Mouse (Mus musculus): ENCODE data around the gene H2-DMa. TPM values are rescaled to one million over a fixed set of nuclear protein-coding genes. Genes with fewer than 3 reads are reported as not detected.

H2-DMa gene
- polyA plus RNA-seq, 1 experiment, result 13.6 TPM

GRCm38 (mm10) chr17:34097272-34097671 is 22.1 kb upstream of the H2-DMa start:
- no peak overlapping the region for H3K4me3 ChIP-seq (replicated peaks; ENCODE audit: insufficient read depth, low read depth, low read length)
- H3K27ac ChIP-seq (ENCODE audit: insufficient read depth, low read length), result no peak overlapping the region
- H3K4me1 ChIP-seq (ENCODE audit: control insufficient read depth, insufficient read depth, low read length), result no peaks in the 10 kb centered on the region
- TF ChIP-seq POLR2A (IDR thresholded peaks at IDR 0.05; ENCODE audit: borderline replicate concordance, insufficient read depth, low read length) (no peak), CTCF (IDR thresholded peaks at IDR 0.05; ENCODE audit: borderline replicate concordance, insufficient read depth, low read depth, low read length) (no peak)
- no peaks in the 10 kb centered on the region for H3K27me3 ChIP-seq (ENCODE audit: control insufficient read depth, insufficient read depth, low read length)
- WGBS, result 34% methylated on average over 5 of the region's 5 CpGs
- no peak for DNase-seq

- H3K4me3 ChIP-seq (replicated peaks; ENCODE audit: insufficient read depth, low read depth, low read length), result no peak overlapping the region
- no peaks in the 10 kb centered on the region for H3K4me1 ChIP-seq (ENCODE audit: control insufficient read depth, insufficient read depth, low read length)
- no peaks in the 10 kb centered on the region for H3K27me3 ChIP-seq (ENCODE audit: control insufficient read depth, insufficient read depth, low read length)
- H3K27ac ChIP-seq (ENCODE audit: insufficient read depth, low read length), result no peak overlapping the region
- 59% methylated on average over 10 of the region's 10 CpGs for WGBS
- no peak for DNase-seq
- no peak for TF ChIP-seq CTCF (IDR thresholded peaks at IDR 0.05; ENCODE audit: borderline replicate concordance, insufficient read depth, low read depth, low read length)
- TF ChIP-seq POLR2A (IDR thresholded peaks at IDR 0.05; ENCODE audit: borderline replicate concordance, insufficient read depth, low read length), result no peak
Measured at GRCm38 (mm10) chr17:34098709-34099479, 20.4 kb upstream of the H2-DMa start.

- 36% methylated on average over 5 of the region's 5 CpGs for WGBS
- no peak overlapping the region for H3K4me3 ChIP-seq (replicated peaks; ENCODE audit: insufficient read depth, low read depth, low read length)
- TF ChIP-seq POLR2A (IDR thresholded peaks at IDR 0.05; ENCODE audit: borderline replicate concordance, insufficient read depth, low read length) (no peak), CTCF (IDR thresholded peaks at IDR 0.05; ENCODE audit: borderline replicate concordance, insufficient read depth, low read depth, low read length) (no peak)
Measured at GRCm38 (mm10) chr17:34099531-34099930, 19.8 kb upstream of the H2-DMa start.

DNA sequence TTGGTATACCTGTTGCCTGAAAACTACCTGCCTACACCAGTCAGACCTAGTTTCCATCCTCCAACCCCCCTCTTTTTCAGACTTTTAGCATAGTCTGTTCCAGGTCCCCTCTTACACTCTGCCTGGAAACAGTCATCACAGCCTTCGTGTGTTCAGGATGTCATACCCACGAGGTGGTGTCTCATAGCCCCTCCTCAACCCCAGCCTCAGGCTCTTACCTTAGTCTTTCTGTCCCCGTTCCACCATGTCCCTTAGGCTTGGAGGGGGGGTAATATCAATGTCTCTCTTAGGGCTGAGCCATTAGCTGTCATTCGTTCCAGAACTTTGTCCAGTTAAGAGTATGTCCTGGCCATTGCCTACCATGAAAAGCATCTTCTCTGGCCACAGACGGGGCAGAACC is 18.2 kb upstream of the H2-DMa start:
- TF ChIP-seq POLR2A (IDR thresholded peaks at IDR 0.05; ENCODE audit: borderline replicate concordance, insufficient read depth, low read length) (no peak), CTCF (IDR thresholded peaks at IDR 0.05; ENCODE audit: borderline replicate concordance, insufficient read depth, low read depth, low read length) (no peak)
- DNase-seq, result no peak
- H3K4me3 ChIP-seq (replicated peaks; ENCODE audit: insufficient read depth, low read depth, low read length), result no peak overlapping the region
- 28% methylated on average over 5 of the region's 5 CpGs for WGBS
- no peaks in the 10 kb centered on the region; the same call in 1 of the 2 replicates for H3K27me3 ChIP-seq (ENCODE audit: control insufficient read depth, insufficient read depth, low read length)
- no peak overlapping the region for H3K27ac ChIP-seq (ENCODE audit: insufficient read depth, low read length)
- no peaks in the 10 kb centered on the region for H3K4me1 ChIP-seq (ENCODE audit: control insufficient read depth, insufficient read depth, low read length)

More at GRCm38 (mm10) chr17:34099531-34099930, 19.8 kb upstream of the H2-DMa start:
- no peaks in the 10 kb centered on the region for H3K4me1 ChIP-seq (ENCODE audit: control insufficient read depth, insufficient read depth, low read length)
- no peak for DNase-seq
- H3K27me3 ChIP-seq (ENCODE audit: control insufficient read depth, insufficient read depth, low read length), result no peaks in the 10 kb centered on the region
- H3K27ac ChIP-seq (ENCODE audit: insufficient read depth, low read length), result no peak overlapping the region

DNA sequence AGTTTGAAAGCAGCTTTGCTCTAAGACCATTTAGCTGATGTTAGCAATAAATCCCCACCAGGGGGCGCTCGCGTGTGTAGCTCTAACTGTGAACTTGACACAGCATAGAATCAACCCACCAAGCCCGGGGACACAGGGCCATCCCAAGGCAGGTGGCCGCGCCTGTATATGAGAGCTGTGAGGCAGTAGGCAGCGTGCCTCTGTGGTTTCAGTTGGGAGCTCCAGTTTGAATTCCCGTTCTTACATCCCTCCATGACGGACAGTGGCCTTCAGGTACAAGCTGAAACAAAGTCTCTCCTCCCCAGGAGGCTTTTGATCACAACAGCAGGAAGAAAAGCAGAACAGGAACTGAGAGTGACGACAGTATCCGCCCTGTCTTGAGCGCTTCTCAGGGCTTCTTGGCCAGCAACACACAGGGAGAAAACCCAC is 17.7 kb upstream of the H2-DMa start:
- WGBS, result 2% methylated on average over 12 of the region's 12 CpGs
- TF ChIP-seq CTCF (IDR thresholded peaks at IDR 0.05; ENCODE audit: borderline replicate concordance, insufficient read depth, low read depth, low read length) (peak; percentile 78), POLR2A (IDR thresholded peaks at IDR 0.05; ENCODE audit: borderline replicate concordance, insufficient read depth, low read length) (no peak)
- no peak overlapping the region for H3K27ac ChIP-seq (ENCODE audit: insufficient read depth, low read length)
- peak overlapping the region; percentile 11 for H3K4me3 ChIP-seq (replicated peaks; ENCODE audit: insufficient read depth, low read depth, low read length)
- H3K4me1 ChIP-seq (ENCODE audit: control insufficient read depth, insufficient read depth, low read length), result no peaks in the 10 kb centered on the region
- no peaks in the 10 kb centered on the region; the same call in 1 of the 2 replicates for H3K27me3 ChIP-seq (ENCODE audit: control insufficient read depth, insufficient read depth, low read length)
- peak; percentile 80 to 90 for DNase-seq

DNA sequence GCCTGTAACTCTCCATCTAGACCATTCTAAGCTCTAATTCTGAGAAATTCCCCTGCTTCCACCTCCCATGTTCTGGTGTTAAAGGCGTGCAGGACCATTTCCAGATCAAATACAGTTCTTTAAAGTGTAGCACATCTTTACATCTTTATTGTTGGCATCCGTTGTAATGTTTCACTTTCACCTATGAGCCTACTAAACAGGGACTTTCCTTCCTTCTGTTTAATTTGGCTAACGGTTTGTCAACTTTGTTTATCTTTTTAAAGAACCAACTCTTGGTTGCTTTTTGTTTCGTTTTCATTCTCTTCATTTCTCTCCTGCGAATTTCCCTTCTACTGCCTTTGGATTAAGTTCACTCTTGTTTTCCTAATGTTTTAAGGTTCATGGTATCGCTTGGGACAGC is 16.5 kb upstream of the H2-DMa start:
- no peak overlapping the region for H3K27ac ChIP-seq (ENCODE audit: insufficient read depth, low read length)
- H3K27me3 ChIP-seq (ENCODE audit: control insufficient read depth, insufficient read depth, low read length), result no peaks in the 10 kb centered on the region; the same call in 1 of the 2 replicates
- no peak overlapping the region for H3K4me3 ChIP-seq (replicated peaks; ENCODE audit: insufficient read depth, low read depth, low read length)
- DNase-seq, result no peak
- TF ChIP-seq CTCF (IDR thresholded peaks at IDR 0.05; ENCODE audit: borderline replicate concordance, insufficient read depth, low read depth, low read length), result no peak
- 83% methylated on average over 6 of the region's 6 CpGs for WGBS
- H3K4me1 ChIP-seq (ENCODE audit: control insufficient read depth, insufficient read depth, low read length), result no peaks in the 10 kb centered on the region

DNA sequence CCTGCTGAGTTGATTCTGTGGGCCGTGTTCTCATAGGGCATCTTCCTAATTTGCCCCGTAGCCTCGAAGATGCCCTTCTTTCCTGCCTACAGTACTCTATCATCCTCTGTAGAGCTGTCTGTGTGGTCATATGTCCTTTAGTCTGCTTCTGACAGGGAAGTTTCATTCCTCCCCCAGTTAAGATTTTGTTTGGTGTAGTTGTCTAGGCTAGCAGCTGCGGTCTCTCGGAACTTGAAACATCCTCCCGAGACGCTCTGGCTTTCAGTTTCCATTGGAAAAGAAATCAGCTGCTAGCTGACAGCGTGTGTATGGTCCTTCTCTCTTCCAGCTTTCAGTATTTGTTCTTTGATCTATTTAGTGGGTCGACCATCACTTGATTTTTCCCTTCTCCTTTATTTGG is 14.5 kb upstream of the H2-DMa start:
- WGBS, result 86% methylated on average over 9 of the region's 9 CpGs
- no peaks in the 10 kb centered on the region; the same call in 1 of the 2 replicates for H3K27me3 ChIP-seq (ENCODE audit: control insufficient read depth, insufficient read depth, low read length)
- TF ChIP-seq CTCF (IDR thresholded peaks at IDR 0.05; ENCODE audit: borderline replicate concordance, insufficient read depth, low read depth, low read length), result no peak
- TF ChIP-seq POLR2A (IDR thresholded peaks at IDR 0.05; ENCODE audit: borderline replicate concordance, insufficient read depth, low read length), result no peak
- no peak for DNase-seq
- H3K27ac ChIP-seq (ENCODE audit: insufficient read depth, low read length), result no peak overlapping the region
- no peak overlapping the region for H3K4me3 ChIP-seq (replicated peaks; ENCODE audit: insufficient read depth, low read depth, low read length)
- no peaks in the 10 kb centered on the region for H3K4me1 ChIP-seq (ENCODE audit: control insufficient read depth, insufficient read depth, low read length)

DNA sequence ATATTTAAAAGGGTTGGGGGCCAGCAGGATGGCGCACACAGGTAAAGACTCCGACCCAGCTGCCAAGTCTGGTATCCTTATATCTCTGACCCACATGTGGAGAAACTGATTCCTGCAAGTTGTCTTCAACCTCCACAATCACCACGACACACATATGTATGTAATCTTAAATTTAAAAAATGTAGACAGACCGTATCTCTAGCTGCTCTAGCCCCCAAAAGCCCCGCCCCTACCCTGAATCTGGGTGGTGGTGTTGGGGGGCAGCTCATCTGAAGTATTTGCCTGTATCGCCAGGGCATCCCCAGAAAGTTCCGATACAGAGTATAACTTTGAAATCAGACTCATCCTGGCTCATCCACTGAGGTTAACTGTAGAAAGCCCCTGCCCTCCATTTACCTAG is 12.8 kb upstream of the H2-DMa start:
- Histone ChIP-seq H3K27me3 (ENCODE audit: control insufficient read depth, insufficient read depth, low read length) (no peaks in the 10 kb centered on the region; the same call in 1 of the 2 replicates), H3K27ac (ENCODE audit: insufficient read depth, low read length) (no peak overlapping the region), H3K4me1 (ENCODE audit: control insufficient read depth, insufficient read depth, low read length) (no peaks in the 10 kb centered on the region), H3K4me3 (replicated peaks; ENCODE audit: insufficient read depth, low read depth, low read length) (no peak overlapping the region)
- TF ChIP-seq POLR2A (IDR thresholded peaks at IDR 0.05; ENCODE audit: borderline replicate concordance, insufficient read depth, low read length) (no peak), CTCF (IDR thresholded peaks at IDR 0.05; ENCODE audit: borderline replicate concordance, insufficient read depth, low read depth, low read length) (no peak)
- WGBS, result 85% methylated on average over 7 of the region's 7 CpGs
- no peak for DNase-seq
